Mouse (Mus musculus): ENCODE measurements around the gene Use1. TPM values are rescaled to one million over a fixed set of nuclear protein-coding genes. Genes with fewer than 3 reads are reported as not detected.

Gene Use1
- polyA plus RNA-seq, 1 experiment from 2014 or later, result 82.5 TPM

- H3K9me3 ChIP-seq, result no peaks in the 10 kb centered on the region
- 1% methylated on average over 72 of the region's 72 CpGs for WGBS
- peak overlapping the region; percentile 98 for H3K4me2 ChIP-seq (replicated peaks)
- peaks cover 24% of the 10 kb centered on the region for H3K27me3 ChIP-seq
- peak overlapping the region; percentile 87 for H3K9ac ChIP-seq (replicated peaks)
- peaks cover 7% of the 10 kb centered on the region for H3K36me3 ChIP-seq
- no peak for ATAC-seq (ENCODE audit: low FRiP score, low read depth)
- peaks cover 64% of the 10 kb centered on the region for H3K4me1 ChIP-seq
- peak overlapping the region; percentile 92 for H3K27ac ChIP-seq (replicated peaks)
- H3K4me3 ChIP-seq, result peak overlapping the region; percentile 84
These were observed 13.8 kb downstream of the Use1 start for GRCm38 (mm10) chr8:71380178-71381171.

GRCm38 (mm10) chr8:71381421-71381970, 14.8 kb downstream of the Use1 start, which contains the start of gene Nr2f6:
TSS of gene Nr2f6 (minus strand) at chr8:71381960.
- peaks cover 54% of the 10 kb centered on the region for H3K4me1 ChIP-seq
- peak within 1 kb of the TSS; percentile 84 for H3K4me3 ChIP-seq
- H3K4me2 ChIP-seq (replicated peaks), result peak within 1 kb of the TSS; percentile 98
- peak within 1 kb of the TSS; percentile 92 for H3K27ac ChIP-seq (replicated peaks)
- peak; percentile 70 for ATAC-seq (ENCODE audit: low FRiP score, low read depth)
- no peaks in the 10 kb centered on the region for H3K9me3 ChIP-seq
- H3K27me3 ChIP-seq, result peaks cover 20% of the 10 kb centered on the region
- WGBS, result 1% methylated on average over 63 of the region's 89 CpGs
- H3K36me3 ChIP-seq, result peaks cover 4% of the 10 kb centered on the region; the same call in 1 of the 2 replicates
- H3K9ac ChIP-seq (replicated peaks), result peak within 1 kb of the TSS; percentile 87

- peak; percentile 89 for ATAC-seq (ENCODE audit: low FRiP score, low read depth)
- peak overlapping the region; percentile 98 for H3K4me2 ChIP-seq (replicated peaks)
- H3K36me3 ChIP-seq, result peaks cover 4% of the 10 kb centered on the region; the same call in 1 of the 2 replicates
- H3K27ac ChIP-seq (replicated peaks), result peak overlapping the region; percentile 92
- H3K4me1 ChIP-seq, result peaks cover 47% of the 10 kb centered on the region
- peak overlapping the region; percentile 84 for H3K4me3 ChIP-seq
- H3K9ac ChIP-seq (replicated peaks), result peak overlapping the region; percentile 87
- under 1% methylated on average over 69 of the region's 80 CpGs for WGBS
- no peaks in the 10 kb centered on the region for H3K9me3 ChIP-seq
- peaks cover 12% of the 10 kb centered on the region for H3K27me3 ChIP-seq
These were observed 15.6 kb downstream of the Use1 start for GRCm38 (mm10) chr8:71381971-71382961.

- H3K27ac ChIP-seq (replicated peaks), result peak overlapping the region; percentile 92
- no peak overlapping the region for H3K9ac ChIP-seq (replicated peaks)
- peaks cover 47% of the 10 kb centered on the region for H3K4me1 ChIP-seq
- peaks cover 6% of the 10 kb centered on the region; the same call in 1 of the 2 replicates for H3K27me3 ChIP-seq
- H3K9me3 ChIP-seq, result no peaks in the 10 kb centered on the region
- no peak overlapping the region for H3K4me3 ChIP-seq
- 9% methylated on average over 12 of the region's 12 CpGs for WGBS
- no peaks in the 10 kb centered on the region for H3K36me3 ChIP-seq
- ATAC-seq (ENCODE audit: low FRiP score, low read depth), result no peak
- no peak overlapping the region for H3K4me2 ChIP-seq (replicated peaks)
These were observed 16.7 kb downstream of the Use1 start for GRCm38 (mm10) chr8:71383396-71383795.

- no peaks in the 10 kb centered on the region for H3K9me3 ChIP-seq
- no peaks in the 10 kb centered on the region for H3K36me3 ChIP-seq
- H3K27me3 ChIP-seq, result peaks cover 6% of the 10 kb centered on the region; the same call in 1 of the 2 replicates
- ATAC-seq (ENCODE audit: low FRiP score, low read depth), result no peak
- H3K27ac ChIP-seq (replicated peaks), result no peak overlapping the region
- no peak overlapping the region for H3K9ac ChIP-seq (replicated peaks)
- H3K4me3 ChIP-seq, result no peak overlapping the region
- peaks cover 44% of the 10 kb centered on the region for H3K4me1 ChIP-seq
- no peak overlapping the region for H3K4me2 ChIP-seq (replicated peaks)
- 42% methylated on average over 3 of the region's 3 CpGs for WGBS
These were observed 17.2 kb downstream of the Use1 start for GRCm38 (mm10) chr8:71383860-71384259.

- ATAC-seq (ENCODE audit: low FRiP score, low read depth), result no peak
- H3K4me2 ChIP-seq (replicated peaks), result no peak overlapping the region
- no peak overlapping the region for H3K4me3 ChIP-seq
- H3K9ac ChIP-seq (replicated peaks), result no peak overlapping the region
- peaks cover 29% of the 10 kb centered on the region for H3K4me1 ChIP-seq
- H3K27ac ChIP-seq (replicated peaks), result no peak overlapping the region
- peaks cover 6% of the 10 kb centered on the region; the same call in 1 of the 2 replicates for H3K27me3 ChIP-seq
- WGBS, result 72% methylated on average over 12 of the region's 12 CpGs
- no peaks in the 10 kb centered on the region for H3K36me3 ChIP-seq
- H3K9me3 ChIP-seq, result no peaks in the 10 kb centered on the region
These were observed 18.7 kb downstream of the Use1 start for GRCm38 (mm10) chr8:71385212-71385835.

GRCm38 (mm10) chr8:71388267-71388666, 21.6 kb downstream of the Use1 start:
- no peaks in the 10 kb centered on the region for H3K9me3 ChIP-seq
- no peak for ATAC-seq (ENCODE audit: low FRiP score, low read depth)
- H3K36me3 ChIP-seq, result no peaks in the 10 kb centered on the region
- no peak overlapping the region for H3K4me2 ChIP-seq (replicated peaks)
- no peak overlapping the region for H3K9ac ChIP-seq (replicated peaks)
- H3K27ac ChIP-seq (replicated peaks), result no peak overlapping the region
- 87% methylated on average over 1 of the region's 1 CpGs for WGBS
- H3K27me3 ChIP-seq, result no peaks in the 10 kb centered on the region
- H3K4me1 ChIP-seq, result peaks cover 11% of the 10 kb centered on the region
- no peak overlapping the region for H3K4me3 ChIP-seq

- no peak overlapping the region for H3K4me2 ChIP-seq (replicated peaks)
- 0 out of 2 replicates have a peak, but pooled peaks cover 10% of the 10 kb centered on the region for H3K4me1 ChIP-seq
- H3K27me3 ChIP-seq, result no peaks in the 10 kb centered on the region
- no peak for ATAC-seq (ENCODE audit: low FRiP score, low read depth)
- 98% methylated on average over 2 of the region's 2 CpGs for WGBS
- no peak overlapping the region for H3K9ac ChIP-seq (replicated peaks)
- no peaks in the 10 kb centered on the region for H3K9me3 ChIP-seq
- no peak overlapping the region for H3K4me3 ChIP-seq
- no peak overlapping the region for H3K27ac ChIP-seq (replicated peaks)
- H3K36me3 ChIP-seq, result no peaks in the 10 kb centered on the region
These were observed 25.0 kb downstream of the Use1 start for GRCm38 (mm10) chr8:71391696-71392095.

- H3K27me3 ChIP-seq, result no peaks in the 10 kb centered on the region
- H3K36me3 ChIP-seq, result no peaks in the 10 kb centered on the region
- peaks cover 14% of the 10 kb centered on the region for H3K4me1 ChIP-seq
- no peak overlapping the region for H3K4me2 ChIP-seq (replicated peaks)
- 79% methylated on average over 5 of the region's 5 CpGs for WGBS
- no peak for ATAC-seq (ENCODE audit: low FRiP score, low read depth)
- H3K9me3 ChIP-seq, result no peaks in the 10 kb centered on the region
- H3K4me3 ChIP-seq, result no peak overlapping the region
- no peak overlapping the region for H3K27ac ChIP-seq (replicated peaks)
- no peak overlapping the region for H3K9ac ChIP-seq (replicated peaks)
These were observed 25.7 kb downstream of the Use1 start for GRCm38 (mm10) chr8:71392391-71392790.

- WGBS, result 9% methylated on average over 3 of the region's 3 CpGs
- no peak overlapping the region for H3K4me3 ChIP-seq
- no peak overlapping the region for H3K9ac ChIP-seq (replicated peaks)
These were observed 26.2 kb downstream of the Use1 start for GRCm38 (mm10) chr8:71392871-71393270.

GRCm38 (mm10) chr8:71394481-71394880, 27.8 kb downstream of the Use1 start:
- peaks cover 19% of the 10 kb centered on the region for H3K4me1 ChIP-seq
- peaks cover 10% of the 10 kb centered on the region for H3K36me3 ChIP-seq
- H3K9ac ChIP-seq (replicated peaks), result no peak overlapping the region
- H3K27ac ChIP-seq (replicated peaks), result no peak overlapping the region
- no peaks in the 10 kb centered on the region for H3K27me3 ChIP-seq
- no peak overlapping the region for H3K4me2 ChIP-seq (replicated peaks)
- 83% methylated on average over 7 of the region's 7 CpGs for WGBS
- ATAC-seq (ENCODE audit: low FRiP score, low read depth), result no peak
- H3K9me3 ChIP-seq, result no peaks in the 10 kb centered on the region
- no peak overlapping the region for H3K4me3 ChIP-seq

More at GRCm38 (mm10) chr8:71392871-71393270, 26.2 kb downstream of the Use1 start:
- ATAC-seq (ENCODE audit: low FRiP score, low read depth), result no peak
- H3K4me1 ChIP-seq, result peaks cover 19% of the 10 kb centered on the region
- 0 out of 2 replicates have a peak overlapping the region, but pooled peaks have one; percentile 25 for H3K27ac ChIP-seq (replicated peaks)
- 0 out of 2 replicates have a peak overlapping the region, but pooled peaks have one; percentile 17 for H3K4me2 ChIP-seq (replicated peaks)
- H3K9me3 ChIP-seq, result no peaks in the 10 kb centered on the region
- no peaks in the 10 kb centered on the region for H3K36me3 ChIP-seq
- no peaks in the 10 kb centered on the region for H3K27me3 ChIP-seq
